Mouse (Mus musculus) heart, postnatal 0 days (tissue): Measurements from ENCODE around the gene Gm49776. TPM values are rescaled to one million over a fixed set of nuclear protein-coding genes. Genes with fewer than 3 reads are reported as not detected.
A peak's percentile ranks its signal among the peaks of the same experiment; 100 is the strongest.

Source experiments
- ATAC-seq: fragments of 200-750 bp; cut with Nextera tagmentation; 2 replicates; pipeline ENCODE4 v1.8.0; 2017; ENCODE audit warnings: low read depth, moderate number of reproducible peaks, moderate library complexity; ENCODE audit not compliant: insufficient read depth
- DNase-seq: peaks from one replicate; pipeline ENCODE4 v3.0.0-alpha.2; 2016; ENCODE audit warnings: low spot score
- H3K27ac ChIP-seq: fragments of 300-500 bp; sonication (generic); 2 replicates; pipeline ENCODE4 v1.5.1; 2014; ENCODE audit warnings: low read depth, mild to moderate bottlenecking
- H3K27me3 ChIP-seq: fragments of 300-500 bp; sonication (generic); 2 replicates; pipeline ENCODE4 v1.6.1; 2014; ENCODE audit warnings: low read length, mixed read lengths; ENCODE audit not compliant: control insufficient read depth, insufficient read depth
- H3K36me3 ChIP-seq: fragments of 300-500 bp; sonication (generic); replicated peaks from 2 replicates; pipeline ENCODE4 v1.6.1; 2014; ENCODE audit warnings: low read length, mixed read lengths; ENCODE audit not compliant: control insufficient read depth, insufficient read depth
- H3K4me1 ChIP-seq: fragments of 300-500 bp; sonication (generic); 2 replicates; pipeline ENCODE4 v1.6.1; 2014; ENCODE audit warnings: antibody characterized with exemption; ENCODE audit not compliant: control insufficient read depth, insufficient read depth
- H3K4me2 ChIP-seq: fragments of 300-500 bp; sonication (generic); 2 replicates; pipeline ENCODE4 v1.6.1; 2014; ENCODE audit warnings: low read depth, mild to moderate bottlenecking, low read length, moderate library complexity
- H3K4me3 ChIP-seq: fragments of 300-500 bp; sonication (generic); 2 replicates; pipeline ENCODE4 v1.5.1; 2014; ENCODE audit warnings: low read depth, low read length
- H3K9ac ChIP-seq: fragments of 300-500 bp; sonication (generic); replicated peaks from 2 replicates; pipeline ENCODE4 v1.6.1; 2014; ENCODE audit warnings: low read depth, low read length, mixed read lengths
- H3K9me3 ChIP-seq: fragments of 300-500 bp; sonication (generic); replicated peaks from 2 replicates; pipeline ENCODE4 v1.6.1; 2016; ENCODE audit warnings: low read length; ENCODE audit not compliant: control insufficient read depth
- CTCF ChIP-seq: IDR thresholded peaks from 2 replicates; pipeline ENCODE4 v1.5.1; 2016; ENCODE audit warnings: antibody characterized with exemption, control low read depth, low read depth
- EP300 ChIP-seq: IDR thresholded peaks from 2 replicates; pipeline ENCODE4 v1.6.1; 2016; ENCODE audit warnings: antibody characterized with exemption, low read depth
- WGBS: fragments of 180-500 bp; shearing (Covaris S2); extraction: QIAGEN DNeasy Blood & Tissue Kit; methylation state at CpG from one replicate; pipeline ENCODE4 v1.1.7; 2014; 5-methylcytosine and 5-hydroxymethylcytosine counted together
- polyA plus RNA-seq: library from polyadenylated mRNA; unstranded; fragments of >200 nt; fragmentation: Nextera tagmentation; extraction: Ambion mirVana; gene quantifications from 2 replicates; pipeline ENCODE4 v1.2.1, GENCODE M21; 2015
- total RNA-seq: library from RNA; depleted of rRNA; stranded (reverse); fragments of >200 nt; gene quantifications from 2 replicates; pipeline ENCODE4 v1.2.3, GENCODE M21; 2014; ENCODE audit warnings: low replicate concordance

The Gm49776 gene
- total and polyA plus RNA-seq, 2 experiments from 2014 or later, result 0.82 TPM; not detected in 1

GRCm38 (mm10) chr16:18227187-18227586 lies 30.9 kb downstream of the Gm49776 start:
- no peak for ATAC-seq
- Histone ChIP-seq H3K4me2 (no peak overlapping the region), H3K27ac (no peak overlapping the region)

GRCm38 (mm10) chr16:18222188-18222587 lies 35.9 kb downstream of the Gm49776 start:
- H3K4me3 ChIP-seq, result no peak overlapping the region
- no peak overlapping the region for H3K27ac ChIP-seq
- TF ChIP-seq CTCF, result no peak
- no peak for TF ChIP-seq EP300
- no peak overlapping the region for H3K9ac ChIP-seq
- H3K36me3 ChIP-seq, result peaks cover 55% of the 10 kb centered on the region
- H3K4me1 ChIP-seq, result 0 out of 2 replicates have a peak, but pooled peaks cover 7% of the 10 kb centered on the region
- H3K27me3 ChIP-seq, result no peaks in the 10 kb centered on the region
- H3K9me3 ChIP-seq, result no peaks in the 10 kb centered on the region
- WGBS, result 82% methylated on average over 11 of the region's 11 CpGs
- H3K4me2 ChIP-seq, result no peak overlapping the region
- ATAC-seq (no peak), DNase-seq (no peak)

More at GRCm38 (mm10) chr16:18227187-18227586, 30.9 kb downstream of the Gm49776 start:
- peaks cover 59% of the 10 kb centered on the region for H3K36me3 ChIP-seq
- no peak for TF ChIP-seq EP300
- TF ChIP-seq CTCF, result no peak
- 89% methylated on average over 13 of the region's 13 CpGs for WGBS
- no peaks in the 10 kb centered on the region for H3K9me3 ChIP-seq
- no peak overlapping the region for H3K9ac ChIP-seq
- no peak for DNase-seq
- peaks cover 34% of the 10 kb centered on the region for H3K4me1 ChIP-seq
- no peak overlapping the region for H3K4me3 ChIP-seq
- H3K27me3 ChIP-seq, result no peaks in the 10 kb centered on the region

GRCm38 (mm10) chr16:18221543-18221898 lies 36.6 kb downstream of the Gm49776 start:
- TF ChIP-seq EP300, result no peak
- TF ChIP-seq CTCF, result no peak
- no peak for ATAC-seq
- peaks cover 50% of the 10 kb centered on the region for H3K36me3 ChIP-seq

GRCm38 (mm10) chr16:18220856-18221542 lies 37.1 kb downstream of the Gm49776 start:
- 0 out of 2 replicates have a peak, but pooled peaks cover 7% of the 10 kb centered on the region for H3K4me1 ChIP-seq
- H3K4me3 ChIP-seq, result no peak overlapping the region
- no peak for ATAC-seq
- 88% methylated on average over 6 of the region's 6 CpGs for WGBS
- H3K36me3 ChIP-seq, result peaks cover 45% of the 10 kb centered on the region
- DNase-seq, result no peak
- H3K9ac ChIP-seq, result no peak overlapping the region
- H3K9me3 ChIP-seq, result no peaks in the 10 kb centered on the region
- no peaks in the 10 kb centered on the region for H3K27me3 ChIP-seq
- TF ChIP-seq EP300 (no peak), CTCF (no peak)
- H3K27ac ChIP-seq, result no peak overlapping the region
- H3K4me2 ChIP-seq, result no peak overlapping the region

More at GRCm38 (mm10) chr16:18221543-18221898, 36.6 kb downstream of the Gm49776 start:
- DNase-seq, result no peak
- H3K27ac ChIP-seq, result no peak overlapping the region
- H3K4me1 ChIP-seq, result 0 out of 2 replicates have a peak, but pooled peaks cover 7% of the 10 kb centered on the region
- H3K9me3 ChIP-seq, result no peaks in the 10 kb centered on the region
- no peak overlapping the region for H3K9ac ChIP-seq
- H3K27me3 ChIP-seq, result no peaks in the 10 kb centered on the region
- no peak overlapping the region for H3K4me2 ChIP-seq
- WGBS, result 73% methylated on average over 11 of the region's 11 CpGs
- H3K4me3 ChIP-seq, result no peak overlapping the region

- peaks cover 35% of the 10 kb centered on the region for H3K36me3 ChIP-seq
- TF ChIP-seq EP300 (no peak), CTCF (no peak)
- no peak overlapping the region for H3K27ac ChIP-seq
- H3K4me3 ChIP-seq, result no peak overlapping the region
- no peak for DNase-seq
- H3K27me3 ChIP-seq, result no peaks in the 10 kb centered on the region
- no peak overlapping the region for H3K4me2 ChIP-seq
- H3K9me3 ChIP-seq, result no peaks in the 10 kb centered on the region
- peaks cover 10% of the 10 kb centered on the region; the same call in 1 of the 2 replicates for H3K4me1 ChIP-seq
- H3K9ac ChIP-seq, result no peak overlapping the region
- ATAC-seq, result peak; percentile 45; the same call in 1 of the 2 replicates
- WGBS, result 39% methylated on average over 8 of the region's 8 CpGs
Measured at GRCm38 (mm10) chr16:18220001-18220400, 38.1 kb downstream of the Gm49776 start.

GRCm38 (mm10) chr16:18218580-18218996 lies 39.5 kb downstream of the Gm49776 start:
- Histone ChIP-seq H3K36me3 (peaks cover 21% of the 10 kb centered on the region), H3K9ac (no peak overlapping the region), H3K4me2 (no peak overlapping the region), H3K4me1 (peaks cover 20% of the 10 kb centered on the region), H3K9me3 (no peaks in the 10 kb centered on the region), H3K4me3 (no peak overlapping the region), H3K27me3 (no peaks in the 10 kb centered on the region), H3K27ac (no peak overlapping the region)
- WGBS, result 50% methylated on average over 9 of the region's 9 CpGs
- TF ChIP-seq CTCF, result no peak
- no peak for TF ChIP-seq EP300
- ATAC-seq, result no peak
- DNase-seq, result no peak
